Mouse (Mus musculus) embryo, embryonic 10.5 days (tissue): ENCODE measurements at regions not wholly inside any gene's neighbourhood (a gene's known extent, or its start where the extent isn't known, plus 50 kb on each side); places are given as distances from the start of the nearest gene placed in this dataset.

Experiments
- DNase-seq: peaks from one replicate; pipeline ENCODE4 v3.0.0-alpha.2; 2015; ENCODE audit warnings: low spot score

DNA sequence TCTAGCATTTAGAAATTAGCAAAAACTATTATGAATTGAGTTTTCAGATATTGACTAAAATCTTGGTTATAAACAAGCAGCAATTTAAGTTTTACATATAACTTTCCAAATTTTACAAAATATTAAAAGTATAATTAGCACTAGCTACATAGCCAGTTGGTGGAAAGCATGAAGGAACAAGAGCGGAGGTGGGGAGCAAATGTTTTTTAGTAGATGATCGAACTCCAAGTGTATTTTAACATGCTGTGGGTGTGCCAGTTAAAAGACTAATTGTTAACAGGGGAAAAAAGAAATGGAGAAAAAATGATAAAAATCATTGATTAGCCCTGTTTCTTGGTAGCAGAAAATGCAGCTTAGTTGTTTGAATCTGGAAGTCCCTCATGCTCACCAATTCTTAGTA, 426.3 kb upstream of the Mpdz start:
- DNase-seq = no peak

DNA sequence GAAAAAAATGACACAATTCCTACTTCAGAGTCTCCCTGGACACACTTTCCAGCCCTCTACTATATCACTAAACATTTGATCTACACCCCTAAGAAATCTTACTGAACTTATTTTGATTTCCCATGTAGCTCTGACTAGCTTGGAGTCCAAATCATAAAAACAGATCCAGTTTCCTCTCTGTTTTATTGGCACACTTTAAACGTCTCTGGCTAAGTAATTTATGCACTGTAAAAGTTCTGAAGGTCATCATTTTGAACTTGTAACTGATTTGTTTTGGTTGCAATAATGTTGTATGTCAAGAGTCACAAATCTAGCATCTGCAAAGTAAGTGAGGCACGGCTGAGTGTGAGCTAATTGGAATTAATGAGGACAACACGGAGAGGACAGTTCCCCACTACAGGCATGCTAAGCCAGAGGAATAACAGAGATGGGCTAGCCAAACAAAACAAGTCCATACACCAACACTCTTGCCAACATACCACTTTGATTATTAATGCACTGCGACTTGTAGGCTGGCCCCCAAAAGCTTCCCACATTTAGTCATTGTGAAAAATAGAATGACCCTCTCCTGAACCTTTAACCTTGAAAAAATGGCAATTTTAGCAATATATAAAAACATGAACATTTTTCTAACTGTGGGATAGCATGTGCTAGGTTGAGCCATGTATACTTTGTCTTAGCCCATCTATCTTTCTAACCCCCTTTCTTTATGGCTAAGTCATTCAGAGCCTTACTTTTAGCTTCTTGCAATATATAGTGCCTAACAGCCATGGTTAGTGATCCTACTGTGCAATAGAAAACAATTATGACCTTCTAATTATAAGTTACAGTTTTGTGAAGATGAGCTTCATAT, 399.3 kb upstream of the Mpdz start:
- no peak for DNase-seq

DNA sequence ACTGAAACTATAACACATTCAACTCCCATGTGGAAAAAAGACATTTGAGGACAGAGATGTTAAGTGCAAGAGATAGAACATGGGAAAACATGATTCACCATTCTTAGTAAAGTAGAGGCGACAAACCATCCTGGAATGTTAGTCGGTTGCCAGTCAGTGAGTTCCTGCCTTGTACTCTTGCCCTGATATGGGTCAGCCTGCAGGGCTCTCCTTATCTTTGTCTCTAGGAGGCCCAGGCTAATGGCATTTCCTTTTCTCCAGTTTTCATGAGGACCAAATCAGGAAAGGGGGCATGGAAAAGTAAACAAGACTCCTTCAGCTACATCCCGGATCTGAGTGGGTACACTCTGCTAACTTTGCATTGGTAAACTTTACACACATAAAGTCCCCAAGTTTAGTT, 387.4 kb upstream of the Mpdz start:
- DNase-seq = no peak

DNA sequence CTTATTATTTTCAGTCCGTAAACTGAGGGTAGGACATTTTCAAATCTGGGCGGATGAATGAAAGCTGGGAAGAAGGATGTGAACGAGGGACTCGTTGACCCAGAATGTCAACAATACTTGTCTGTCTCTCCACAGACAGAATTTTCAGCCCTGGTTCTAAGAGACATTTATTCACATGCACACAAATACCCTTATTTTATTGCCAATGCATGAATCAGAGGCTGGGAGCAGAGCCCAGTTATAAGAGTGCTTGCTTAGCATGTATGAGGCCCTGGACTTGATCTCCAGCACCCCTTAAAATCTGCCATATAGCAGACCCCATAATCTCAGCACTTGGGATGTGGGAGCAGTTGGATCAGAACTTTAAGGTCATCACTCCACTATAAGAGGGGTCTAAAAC, 384.8 kb upstream of the Mpdz start:
- DNase-seq = no peak

DNA sequence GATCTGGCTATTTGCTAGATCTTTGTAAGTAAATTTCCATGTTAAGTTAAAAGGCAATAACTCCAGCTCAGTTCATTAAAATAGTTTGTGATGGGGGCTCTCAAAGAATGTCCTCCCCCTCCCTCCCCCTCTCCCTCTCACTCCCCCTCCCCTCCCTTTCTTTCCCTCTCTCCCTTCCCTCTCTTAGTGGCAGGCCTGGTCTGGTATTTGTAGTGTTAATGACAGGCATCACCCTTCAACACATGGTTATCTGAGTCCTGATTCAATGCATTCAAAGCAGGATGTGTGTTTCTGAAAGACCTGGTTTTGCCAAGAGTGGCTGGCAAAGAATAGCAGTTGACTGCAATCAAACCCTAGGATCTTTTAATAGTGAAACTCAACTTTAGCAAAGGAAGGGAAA, 383.4 kb upstream of the Mpdz start:
- DNase-seq = no peak

DNA sequence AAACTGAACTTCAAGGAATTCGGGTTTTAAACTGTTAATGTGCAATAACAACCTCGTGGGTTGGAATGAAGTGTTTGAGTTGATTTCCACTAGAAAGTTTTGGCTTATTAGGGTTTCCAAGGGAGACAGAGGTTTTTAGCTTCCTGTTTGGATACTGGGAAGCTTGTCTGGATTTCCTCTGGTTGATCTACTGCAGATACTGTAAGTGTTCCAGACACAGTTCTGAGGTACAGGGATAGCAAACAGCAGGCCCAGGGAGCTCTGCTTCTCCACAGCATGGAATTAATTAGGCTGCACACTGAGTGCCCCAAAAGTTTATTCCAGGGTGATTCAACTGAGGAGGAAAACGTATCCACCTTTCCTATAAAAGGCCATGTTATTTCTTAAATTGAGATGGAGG, 381.0 kb upstream of the Mpdz start:
- DNase-seq = peak; percentile 12

GRCm38 (mm10) chr4:81789274-81789673, 346.7 kb upstream of the Mpdz start:
- DNase-seq = no peak

DNA sequence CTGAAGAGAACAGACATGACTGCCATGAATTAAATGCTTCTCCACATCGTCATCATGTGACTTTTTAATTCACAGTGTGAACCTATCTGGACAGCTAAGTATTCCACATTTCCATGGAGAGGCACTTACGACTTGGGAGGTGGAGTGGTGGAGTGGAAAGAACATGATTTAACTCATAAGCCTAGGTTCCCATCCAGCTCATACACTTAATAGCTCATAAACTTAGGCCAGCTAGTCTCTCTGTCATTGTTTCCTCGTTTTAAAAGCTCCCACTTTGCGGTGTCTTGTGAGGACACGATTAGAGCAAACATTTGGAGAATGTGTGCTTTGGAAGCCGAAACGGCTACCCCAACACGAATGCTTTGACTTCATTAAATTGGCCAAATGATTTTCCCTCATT, 346.0 kb upstream of the Mpdz start:
- DNase-seq = no peak

GRCm38 (mm10) chr4:81781971-81782370, 339.4 kb upstream of the Mpdz start:
- DNase-seq = no peak

DNA sequence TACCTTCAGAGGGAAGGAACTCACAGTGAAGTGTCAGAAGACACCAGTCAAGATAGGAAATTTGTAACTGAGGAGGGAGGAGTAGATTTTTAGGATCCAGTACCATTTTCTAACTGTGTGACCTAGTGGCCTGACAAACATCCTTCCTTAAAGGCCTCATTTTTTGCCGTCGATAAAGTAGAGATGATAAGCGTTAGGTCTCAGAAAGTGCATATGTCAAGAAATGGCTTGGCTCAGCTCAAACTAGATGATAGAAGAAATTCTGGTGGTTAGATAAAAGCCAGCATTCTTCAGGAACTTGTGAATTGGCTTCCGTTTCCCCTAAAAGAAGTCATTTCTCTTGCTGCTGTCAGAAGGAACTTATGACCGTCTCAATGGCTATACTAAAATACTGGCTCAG, 324.1 kb upstream of the Mpdz start:
- DNase-seq = no peak

DNA sequence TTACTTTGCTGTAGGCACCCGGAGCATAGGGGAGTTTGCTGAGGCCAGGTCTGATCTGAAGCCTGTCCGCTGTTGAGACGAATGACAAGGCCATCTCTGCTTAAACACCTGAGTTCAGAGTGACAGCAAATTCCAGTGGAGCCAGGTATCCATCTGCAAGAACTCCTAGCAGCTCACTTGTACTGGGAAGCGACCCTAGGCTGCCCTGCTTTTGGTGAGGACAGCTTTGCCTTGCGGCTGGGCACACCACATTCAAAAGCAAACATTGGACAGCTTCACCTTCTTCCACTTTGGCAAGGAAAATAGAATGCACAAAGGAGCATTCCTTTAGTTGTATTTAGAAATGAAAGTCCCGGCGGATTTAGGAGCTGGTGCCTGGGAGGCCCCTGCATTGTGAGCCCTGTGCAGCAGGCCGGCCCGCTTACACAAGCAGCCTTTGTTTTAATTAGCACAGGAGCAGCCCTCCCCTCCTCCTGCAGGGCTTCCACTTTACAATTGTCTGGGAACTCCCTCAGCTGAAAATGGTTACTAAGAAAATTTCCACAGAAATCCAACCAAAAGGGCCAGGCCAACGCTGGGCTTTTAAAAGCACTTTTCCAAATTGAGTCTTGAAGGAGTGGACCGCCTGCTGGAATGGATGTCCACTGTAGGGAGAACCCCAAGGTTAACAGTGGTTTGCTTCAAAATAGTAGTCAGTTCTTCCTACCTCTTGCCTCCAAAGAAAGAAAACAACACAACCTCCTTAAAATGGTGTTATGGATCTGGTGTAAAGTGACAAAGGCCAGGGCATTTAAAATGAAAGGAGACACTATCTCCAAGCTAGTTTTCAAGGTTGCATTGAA, 321.6 kb upstream of the Mpdz start:
- peak; percentile 49 for DNase-seq

DNA sequence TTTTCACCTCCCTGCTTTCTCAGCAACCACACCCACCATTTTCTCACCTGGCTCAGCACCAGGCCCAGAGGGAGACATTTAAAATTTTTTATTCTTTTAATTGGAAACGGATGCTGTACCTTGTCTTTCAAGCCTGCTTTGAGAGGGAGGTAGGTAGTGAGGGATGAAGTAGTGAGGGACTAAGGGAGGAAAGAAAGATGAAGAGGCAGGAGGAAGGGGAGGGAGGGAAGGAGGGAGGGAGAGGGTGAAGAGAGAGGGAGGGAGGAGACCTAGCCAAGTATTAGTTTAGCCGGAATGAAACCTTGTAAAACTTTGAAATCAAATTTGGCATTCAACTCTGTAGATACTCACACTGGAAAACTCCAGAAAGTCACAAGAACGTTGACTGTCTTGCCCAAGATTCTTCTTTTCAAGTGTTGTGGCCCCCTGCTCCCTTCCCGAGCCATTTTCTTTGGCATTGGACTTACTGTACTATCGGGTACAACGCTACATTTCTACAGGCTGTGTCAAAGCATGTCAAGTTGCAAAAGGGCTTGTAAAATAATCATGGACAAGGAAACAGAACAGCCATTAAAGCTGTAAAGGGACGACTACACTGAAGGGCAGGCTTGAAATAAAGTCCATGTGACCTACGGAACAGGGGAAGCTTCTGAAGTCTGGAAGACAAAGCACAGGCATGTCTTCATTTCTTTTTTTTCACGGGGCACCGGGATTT, 320.9 kb upstream of the Mpdz start:
- peak; percentile 12 for DNase-seq

- DNase-seq = peak; percentile 25
Measured at GRCm38 (mm10) chr4:81762592-81763229, 320.1 kb upstream of the Mpdz start.

GRCm38 (mm10) chr4:81757905-81758304, 315.3 kb upstream of the Mpdz start:
- peak; percentile 13 for DNase-seq

GRCm38 (mm10) chr4:81744629-81745509, 302.3 kb upstream of the Mpdz start:
- peak; percentile 82 for DNase-seq

- DNase-seq = peak; percentile 82
Measured at GRCm38 (mm10) chr4:81743978-81744628, 301.5 kb upstream of the Mpdz start.

GRCm38 (mm10) chr4:81742536-81743459, 300.2 kb upstream of the Mpdz start:
- DNase-seq = peak; percentile 21

GRCm38 (mm10) chr4:81734391-81734790, 291.8 kb upstream of the Mpdz start:
- DNase-seq = no peak

DNA sequence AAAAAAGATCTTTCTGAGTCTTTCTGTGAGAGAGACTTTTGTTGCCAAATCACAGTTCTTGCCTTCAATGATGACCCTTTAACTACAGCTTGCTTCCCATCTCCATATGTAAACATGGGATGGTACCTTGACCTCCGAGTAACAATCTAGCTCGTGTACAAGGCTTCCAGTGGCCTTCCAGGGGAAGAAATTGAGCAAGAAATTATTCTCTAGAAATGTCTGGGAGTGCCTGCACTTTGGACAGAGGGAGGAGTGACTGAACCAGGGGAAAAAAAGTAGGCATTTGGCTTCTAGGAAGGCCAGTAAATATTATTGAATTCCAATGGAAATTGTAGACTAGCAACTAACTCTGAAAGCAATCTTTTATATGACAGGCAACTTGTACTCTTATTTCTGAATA, 287.8 kb upstream of the Mpdz start:
- DNase-seq = no peak
